Mouse (Mus musculus) cerebellum, adult 11-12 months (tissue): Measurements from ENCODE around the gene Rlim.

Source experiments
- DNase-seq: peaks from one replicate; pipeline ENCODE4 v3.0.0; 2022

The Rlim gene

DNA sequence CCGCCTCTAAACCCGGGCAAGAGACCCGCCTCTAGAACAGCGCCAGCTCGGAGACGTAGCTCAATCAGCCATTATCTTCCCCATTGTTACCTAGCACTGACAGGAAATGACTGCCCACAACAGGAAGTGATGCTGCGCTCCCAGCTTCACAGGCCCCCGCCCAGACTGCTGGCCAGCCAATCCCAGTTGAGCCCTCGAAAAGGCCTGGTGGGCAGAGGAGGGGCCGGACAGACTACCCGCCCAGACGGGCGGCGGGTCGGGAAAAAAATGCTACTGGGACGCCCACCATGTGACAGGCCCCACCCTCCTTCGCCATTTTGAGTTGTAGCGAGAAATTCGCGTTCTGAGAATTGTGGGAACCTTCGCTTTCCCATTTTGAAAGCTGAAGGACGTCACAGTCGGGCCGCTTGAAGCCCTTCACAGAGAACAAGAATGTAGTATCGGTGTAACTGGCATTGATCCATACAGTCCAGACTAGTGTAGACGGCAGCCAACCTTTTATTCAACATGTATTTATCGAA is at the start of gene Rlim:
Gene Rlim (minus strand): TSS at position 116 of the 521 bp plus-strand sequence.
- peak; percentile 93 for DNase-seq

DNA sequence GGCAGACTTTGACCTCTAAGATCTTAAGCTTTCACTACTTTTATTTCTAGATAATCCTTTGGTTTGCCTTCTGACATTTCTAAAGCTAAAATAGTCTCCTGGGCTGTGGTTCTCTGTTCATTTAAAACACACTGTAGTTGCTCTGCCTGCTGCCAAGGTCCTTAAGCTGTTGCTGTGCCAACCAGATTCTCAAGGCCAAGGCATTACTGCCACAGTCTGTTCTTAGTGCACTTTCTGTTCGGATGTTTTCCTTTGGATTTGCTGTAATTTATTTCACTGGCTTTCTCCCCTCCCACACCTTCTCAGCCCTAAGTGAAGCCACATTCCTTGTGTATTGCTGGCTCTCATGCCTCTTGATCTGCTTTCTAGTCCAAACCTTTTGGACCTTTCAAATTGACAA is 36.1 kb upstream of the Rlim start:
- DNase-seq: no peak

DNA sequence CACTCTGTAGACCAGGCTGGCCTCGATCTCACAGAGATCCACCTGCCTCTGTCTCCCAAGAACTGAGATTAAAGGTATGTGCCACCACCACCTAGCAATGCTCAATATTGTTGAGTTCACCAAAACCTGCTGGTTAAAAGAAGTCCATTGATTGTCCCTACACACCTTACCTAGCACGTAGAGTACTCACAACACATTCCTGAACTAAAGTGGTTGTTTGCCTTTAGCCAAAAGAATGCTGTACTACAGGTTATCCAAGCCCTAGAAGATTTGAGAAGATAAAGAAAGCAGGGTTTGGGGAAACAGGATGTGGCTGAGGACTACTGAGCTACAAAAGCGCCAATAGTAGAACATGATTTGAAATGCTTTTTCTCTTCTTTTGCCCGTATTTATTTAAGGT is 34.0 kb upstream of the Rlim start:
- no peak for DNase-seq

GRCm38 (mm10) chrX:104013318-104013811 is 32.3 kb upstream of the Rlim start:
- DNase-seq: no peak

DNA sequence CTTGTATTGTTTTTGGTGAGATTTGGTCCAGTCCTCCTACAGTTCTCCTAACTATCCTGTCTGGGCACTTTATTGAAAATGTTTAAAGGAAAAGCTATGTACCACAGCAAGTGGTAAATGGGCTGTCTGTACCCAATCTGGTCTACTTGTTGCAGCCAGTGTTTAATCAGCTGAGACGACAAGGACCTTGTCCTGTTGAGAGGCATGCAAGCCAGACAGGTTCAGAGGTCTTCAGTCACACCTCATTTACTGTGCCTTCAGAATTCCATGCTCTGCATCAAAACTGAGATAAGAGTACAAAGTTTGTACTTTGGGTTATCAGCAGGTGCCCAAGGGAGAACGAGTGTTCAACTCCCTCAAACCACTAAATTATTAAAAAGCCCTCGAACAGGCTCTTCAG is 13.7 kb upstream of the Rlim start:
- no peak for DNase-seq

GRCm38 (mm10) chrX:103993864-103994263 is 12.8 kb upstream of the Rlim start:
- no peak for DNase-seq

- DNase-seq: no peak
Measured at GRCm38 (mm10) chrX:103991702-103992101, 10.6 kb upstream of the Rlim start.

DNA sequence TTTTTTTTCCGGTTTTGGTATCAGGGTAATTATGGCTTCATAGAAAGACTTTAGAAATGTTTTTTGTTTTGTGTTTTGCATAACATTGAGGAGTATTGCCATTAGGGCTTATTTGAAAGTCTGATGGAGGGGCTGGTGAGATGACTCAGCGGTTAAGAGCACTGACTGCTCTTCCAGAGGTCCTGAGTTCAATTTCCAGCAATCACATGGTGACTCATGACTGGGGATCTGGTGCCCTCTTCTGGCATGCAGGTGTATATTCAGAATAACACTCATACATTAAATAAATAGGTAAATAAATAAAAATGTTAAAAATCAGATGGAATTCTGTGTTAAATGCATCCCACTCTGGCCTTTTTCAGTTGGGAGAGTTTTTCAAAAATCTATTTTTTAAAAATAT is 9.3 kb upstream of the Rlim start:
- no peak for DNase-seq

DNA sequence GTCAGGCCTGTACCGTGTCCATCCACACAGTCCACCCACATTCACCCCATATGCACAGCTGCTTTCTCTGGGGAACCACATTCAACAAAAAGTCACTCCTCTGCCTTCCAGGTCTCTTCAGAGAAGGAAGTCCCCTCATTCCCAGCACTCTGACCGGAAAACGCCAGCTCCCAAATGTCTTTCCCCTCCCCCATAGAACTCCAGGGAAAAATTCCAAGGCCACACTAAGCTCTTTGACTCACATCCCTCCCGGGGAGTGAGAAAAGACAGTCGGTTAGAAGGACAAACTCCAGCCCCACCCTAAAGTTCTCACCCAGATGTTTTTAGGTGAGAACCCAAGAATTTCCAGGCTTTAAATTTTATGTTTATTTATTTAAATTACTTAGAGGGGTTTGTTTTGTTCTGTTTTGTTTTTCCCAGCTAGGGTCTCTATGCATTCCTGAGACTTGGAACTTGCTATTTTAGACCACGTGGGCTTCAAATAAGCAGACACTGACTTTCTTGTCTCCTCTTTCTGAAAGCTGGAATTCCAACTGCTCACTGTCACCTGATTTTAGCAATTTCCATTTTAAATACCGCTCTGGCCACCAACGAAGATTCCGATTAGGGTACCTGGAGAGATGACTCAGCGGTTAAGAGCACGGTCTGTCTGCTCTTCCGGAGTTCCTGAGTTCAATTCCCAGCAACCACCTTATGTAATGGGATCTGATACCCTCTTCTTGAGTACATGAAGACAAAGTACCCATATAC is 6.3 kb upstream of the Rlim start:
- DNase-seq: no peak

DNA sequence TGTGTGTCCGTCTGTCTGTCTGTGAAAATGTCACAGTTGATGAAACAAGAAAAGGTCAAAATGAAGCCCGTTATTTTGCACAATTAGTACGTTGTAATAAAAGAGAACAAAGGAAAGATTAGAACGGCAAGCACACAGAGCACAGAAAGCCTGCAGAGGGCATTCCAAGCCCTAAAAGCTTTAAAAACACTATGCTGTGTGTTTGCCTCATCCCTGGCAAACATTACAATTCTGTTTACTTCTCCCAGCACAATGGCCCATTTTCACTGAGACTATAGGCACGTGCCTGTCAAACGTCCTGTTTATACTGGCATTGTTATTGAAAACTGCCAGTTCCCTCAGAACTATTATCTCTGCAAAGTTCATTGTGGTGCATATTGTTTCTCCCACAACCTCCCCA is 5.1 kb upstream of the Rlim start:
- DNase-seq: no peak

GRCm38 (mm10) chrX:103984992-103985391 is 3.9 kb upstream of the Rlim start:
- no peak for DNase-seq

- DNase-seq: peak; percentile 8
Measured at GRCm38 (mm10) chrX:103981806-103982205, 722 bp upstream of the Rlim start.

- no peak for DNase-seq
Measured at GRCm38 (mm10) chrX:103980590-103981168, 405 bp downstream of the Rlim start.

- peak; percentile 24 for DNase-seq
Measured at GRCm38 (mm10) chrX:103980036-103980435, 1.0 kb downstream of the Rlim start.

DNA sequence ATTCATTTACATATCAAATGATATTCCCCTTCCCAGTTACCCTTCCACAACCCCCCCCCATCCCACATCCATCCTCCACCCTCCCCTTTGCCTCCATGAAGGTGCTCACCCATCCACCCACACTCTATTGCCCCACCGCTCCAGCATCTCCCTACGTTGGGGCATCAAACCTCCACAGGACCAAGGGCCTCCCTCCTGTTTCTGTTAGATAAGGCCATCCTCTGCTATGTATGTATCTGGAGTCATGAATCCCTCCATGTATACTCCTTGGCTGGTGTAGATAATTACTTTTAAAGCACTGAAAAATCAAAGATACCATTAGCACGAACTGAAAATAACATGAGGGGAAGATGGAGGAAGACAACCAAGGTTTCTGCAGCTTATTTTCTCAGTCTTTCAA is 41.4 kb downstream of the Rlim start:
- no peak for DNase-seq

- DNase-seq: no peak
Measured at GRCm38 (mm10) chrX:103937333-103937732, 43.8 kb downstream of the Rlim start.

DNA sequence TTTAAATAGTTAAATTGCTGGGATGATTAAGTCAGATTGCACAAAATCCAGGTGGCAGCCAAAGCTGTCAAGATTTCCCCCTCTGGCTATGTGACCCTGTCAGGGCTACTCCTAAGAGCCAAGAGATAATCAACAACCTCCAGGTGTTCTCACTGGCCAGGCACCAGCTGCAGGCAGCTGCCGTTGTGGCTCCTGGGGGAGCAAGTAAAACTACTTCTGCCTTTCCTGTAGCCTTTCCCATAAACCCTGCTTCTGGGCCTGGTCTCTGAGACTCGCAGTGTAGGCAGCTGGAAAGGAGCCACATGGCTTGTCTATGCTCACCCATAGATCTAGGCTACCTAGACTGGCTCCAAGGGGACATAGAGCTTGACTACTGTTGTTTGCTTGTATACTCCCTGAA is 58.6 kb downstream of the Rlim start:
- DNase-seq: no peak

GRCm38 (mm10) chrX:103918954-103919353 is 62.1 kb downstream of the Rlim start:
- DNase-seq: no peak

DNA sequence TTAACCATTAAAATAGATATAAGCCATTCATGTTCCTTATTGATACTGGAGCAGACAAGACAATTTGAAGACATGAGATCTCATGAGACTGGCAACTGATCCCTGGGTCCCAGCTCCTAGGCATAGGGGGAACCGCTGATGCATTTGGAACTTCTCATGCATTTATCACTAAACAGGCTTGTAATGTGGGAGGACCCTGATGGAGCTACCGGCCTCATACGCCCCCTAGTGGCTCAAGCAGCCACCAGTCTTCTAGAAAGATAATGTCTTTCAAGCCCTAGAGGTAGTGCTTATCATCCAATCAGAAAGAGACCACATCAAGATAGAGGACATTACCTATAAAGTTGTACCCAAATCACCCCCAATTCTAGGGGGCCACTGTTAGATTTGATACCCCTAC is 66.3 kb downstream of the Rlim start:
- DNase-seq: peak; percentile 2
